Mouse (Mus musculus): ENCODE results near the gene Rpap3. TPM values are rescaled to one million over a fixed set of nuclear protein-coding genes. Genes with fewer than 3 reads are reported as not detected.

Rpap3 gene
- total and polyA plus RNA-seq, 3 experiments: 43.1 to 73.7 (median 69.1) TPM

DNA sequence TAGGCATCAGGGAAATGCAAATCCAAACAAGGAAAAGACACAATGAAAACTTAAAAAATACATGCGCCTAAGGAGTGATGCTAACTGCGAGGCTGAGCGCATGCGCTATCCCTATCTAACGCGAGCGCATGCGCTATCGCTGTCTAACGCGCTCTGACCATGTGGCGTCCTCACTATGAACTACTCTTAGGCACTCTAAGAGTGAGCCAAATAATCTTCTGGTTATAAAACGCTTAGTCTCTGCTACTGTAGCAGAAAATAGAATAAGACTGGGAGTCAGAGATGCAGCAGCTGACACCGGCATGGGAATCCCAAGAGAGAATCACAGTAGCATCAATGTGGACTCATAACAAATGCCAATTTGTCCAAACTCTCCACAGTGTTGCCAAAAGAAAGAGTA, 48.2 kb downstream of the Rpap3 start:
- Histone ChIP-seq H3K4me3 (replicated peaks in 1 of 3; ENCODE audit: low read depth in 2 of 3, low read length in 2 of 3, poor library complexity in 1 of 3) (no peak overlapping the region), H3K9ac (ENCODE audit: insufficient read depth, low read depth) (no peak overlapping the region), H3K4me1 (ENCODE audit: control insufficient read depth in 1 of 2, insufficient read depth in 2 of 2) (peaks cover 0 to 4% of the 10 kb centered on the region in 2 experiments; a peak in 1 of 4 replicates), H3K27ac (ENCODE audit: insufficient read depth, low read depth) (no peak overlapping the region), H3K79me2 (replicated peaks; ENCODE audit: control insufficient read depth, extremely low read depth, insufficient read depth, poor library complexity, severe bottlenecking) (no peaks in the 10 kb centered on the region), H3K9me3 (replicated peaks; ENCODE audit: low read length) (no peaks in the 10 kb centered on the region), H3K27me3 (replicated peaks) (peaks cover 42% of the 10 kb centered on the region), H3K36me3 (replicated peaks in 1 of 2; ENCODE audit: control insufficient read depth in 1 of 2, insufficient read depth in 1 of 2, low read length in 1 of 2) (no peaks in the 10 kb centered on the region), H3K4me2 (ENCODE audit: insufficient read depth, low read depth, poor library complexity, severe bottlenecking) (no peak overlapping the region)
- dilution Hi-C loops (cut with MboI; ENCODE audit: extremely low pct_ligation_motif_present, extremely low pct_unique_long_range_greater_than_20kb, low sequenced_read_pairs) (no loop called here), in situ Hi-C loops (cut with MboI; ENCODE audit: low pct_ligation_motif_present, low pct_unique_long_range_greater_than_20kb, low sequenced_read_pairs) (loop anchor here (25.0 kb wide), 1 partner anchor 1280 kb away; the partner anchor contains the start of gene Tuba1b)
- no peak for TF ChIP-seq USF2 (conservative IDR thresholded peaks at IDR 0.05; ENCODE audit: low read depth, low read length)
- no peak for TF ChIP-seq RCOR1 (conservative IDR thresholded peaks at IDR 0.05; ENCODE audit: low read depth, low read length)
- TF ChIP-seq ZNF384 (IDR thresholded peaks at IDR 0.05; ENCODE audit: low read depth, low read length): no peak
- no peak for TF ChIP-seq E2F4 (IDR thresholded peaks at IDR 0.05; ENCODE audit: insufficient replicate concordance, low read depth, low read length)
- no peak for TF ChIP-seq ZKSCAN1 (IDR thresholded peaks at IDR 0.05; ENCODE audit: borderline replicate concordance, low read depth, low read length)
- no peak for TF ChIP-seq MAZ (IDR thresholded peaks at IDR 0.05; ENCODE audit: low read depth, low read length)
- TF ChIP-seq UBTF (IDR thresholded peaks at IDR 0.05; ENCODE audit: low read depth, low read length): no peak
- TF ChIP-seq NRF1 (IDR thresholded peaks at IDR 0.05; ENCODE audit: low read depth, low read length): no peak
- no peak for TF ChIP-seq KAT2A (IDR thresholded peaks at IDR 0.05; ENCODE audit: insufficient replicate concordance, low read length)
- no peak for TF ChIP-seq MAX (IDR thresholded peaks at IDR 0.05; ENCODE audit: low read length)
- TF ChIP-seq POLR2A (IDR thresholded peaks at IDR 0.05; ENCODE audit: low read depth, low read length): no peak
- no peak for TF ChIP-seq EP300 (IDR thresholded peaks at IDR 0.05; ENCODE audit: low read length)
- no peak for TF ChIP-seq CHD1 (IDR thresholded peaks at IDR 0.05; ENCODE audit: low read depth, low read length)
- no peak for TF ChIP-seq GABPA (IDR thresholded peaks at IDR 0.05; ENCODE audit: insufficient replicate concordance, low read depth, low read length)
- TF ChIP-seq MEF2A (IDR thresholded peaks at IDR 0.05; ENCODE audit: borderline replicate concordance, low read depth, low read length): no peak
- TF ChIP-seq JUN (IDR thresholded peaks at IDR 0.05; ENCODE audit: insufficient read depth, low read depth, low read length): no peak
- no peak for TF ChIP-seq JUND (conservative IDR thresholded peaks at IDR 0.05; ENCODE audit: low read depth, low read length)
- no peak for TF ChIP-seq ELF1 (IDR thresholded peaks at IDR 0.05; ENCODE audit: low read depth, low read length)
- DNase-seq (ENCODE audit: extremely low read depth): no peak

DNA sequence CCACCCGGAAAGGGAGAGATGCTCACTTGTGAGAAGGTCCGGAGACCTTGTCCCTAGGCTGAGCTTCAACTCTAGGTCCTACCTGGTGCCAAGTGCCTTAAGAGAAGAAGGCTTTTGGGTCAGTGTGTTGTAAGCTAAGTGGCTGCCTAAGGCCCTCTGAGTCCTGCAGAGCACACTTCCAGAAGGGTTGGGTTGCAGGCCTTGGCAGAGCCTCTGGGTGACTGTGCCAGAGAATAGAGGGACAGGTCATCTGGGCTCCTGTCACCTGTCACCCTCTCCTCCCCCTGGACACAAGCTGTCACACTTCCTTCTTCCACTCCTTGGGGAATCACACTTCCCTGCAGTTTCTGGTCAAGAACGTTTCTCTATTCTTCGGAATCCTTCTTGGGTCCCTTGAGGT, 55.9 kb downstream of the Rpap3 start:
- Histone ChIP-seq H3K27me3 (replicated peaks) (peaks cover 12% of the 10 kb centered on the region), H3K36me3 (replicated peaks in 1 of 2; ENCODE audit: control insufficient read depth in 1 of 2, insufficient read depth in 1 of 2, low read length in 1 of 2) (no peaks in the 10 kb centered on the region), H3K4me3 (replicated peaks in 1 of 3; ENCODE audit: low read depth in 2 of 3, low read length in 2 of 3, poor library complexity in 1 of 3) (no peak overlapping the region), H3K79me2 (replicated peaks; ENCODE audit: control insufficient read depth, extremely low read depth, insufficient read depth, poor library complexity, severe bottlenecking) (no peaks in the 10 kb centered on the region), H3K4me1 (ENCODE audit: control insufficient read depth in 1 of 2, insufficient read depth in 2 of 2) (no peaks in the 10 kb centered on the region), H3K9me3 (replicated peaks; ENCODE audit: low read length) (peaks cover 6% of the 10 kb centered on the region), H3K4me2 (ENCODE audit: insufficient read depth, low read depth, poor library complexity, severe bottlenecking) (no peak overlapping the region), H3K27ac (ENCODE audit: insufficient read depth, low read depth) (no peak overlapping the region), H3K9ac (ENCODE audit: insufficient read depth, low read depth) (no peak overlapping the region)
- in situ Hi-C loops (cut with MboI; ENCODE audit: low pct_ligation_motif_present, low pct_unique_long_range_greater_than_20kb, low sequenced_read_pairs): loop anchor here (25.0 kb wide), 1 partner anchor 1288 kb away; the partner anchor contains the start of gene Tuba1b
- TF ChIP-seq KAT2A (IDR thresholded peaks at IDR 0.05; ENCODE audit: insufficient replicate concordance, low read length): no peak
- TF ChIP-seq NELFE (IDR thresholded peaks at IDR 0.05; ENCODE audit: low read depth, low read length): no peak
- no peak for TF ChIP-seq RCOR1 (conservative IDR thresholded peaks at IDR 0.05; ENCODE audit: low read depth, low read length)
- TF ChIP-seq MYC (IDR thresholded peaks at IDR 0.05; ENCODE audit: low read depth, low read length): no peak
- no peak for TF ChIP-seq ZMIZ1 (IDR thresholded peaks at IDR 0.05; ENCODE audit: low read depth, low read length)
- TF ChIP-seq JUN (IDR thresholded peaks at IDR 0.05; ENCODE audit: insufficient read depth, low read depth, low read length): no peak
- TF ChIP-seq USF2 (conservative IDR thresholded peaks at IDR 0.05; ENCODE audit: low read depth, low read length): no peak
- no peak for TF ChIP-seq BHLHE40 (IDR thresholded peaks at IDR 0.05; ENCODE audit: low read depth, low read length)
- no peak for DNase-seq (ENCODE audit: extremely low read depth)
- dilution Hi-C loops (cut with MboI; ENCODE audit: extremely low pct_ligation_motif_present, extremely low pct_unique_long_range_greater_than_20kb, low sequenced_read_pairs): no loop called here
